Mouse (Mus musculus) kidney, embryonic 15.5 days (tissue): Measurements from ENCODE around the gene Fam129b. TPM values are rescaled to one million over a fixed set of nuclear protein-coding genes. Genes with fewer than 3 reads are reported as not detected.

Experiments
- ATAC-seq: fragments of 200-750 bp; cut with Nextera tagmentation; replicated peaks from 2 replicates; pipeline ENCODE4 v1.8.0; 2017; ENCODE audit warnings: moderate TSS enrichment; ENCODE audit not compliant: low FRiP score
- H3K27ac ChIP-seq: fragments of 300-500 bp; sonication (generic); 2 replicates; pipeline ENCODE4 v1.5.1; 2015; ENCODE audit warnings: mild to moderate bottlenecking, inconsistent platforms
- H3K27me3 ChIP-seq: fragments of 300-500 bp; sonication (generic); 2 replicates; pipeline ENCODE4 v1.6.1; 2015; ENCODE audit warnings: inconsistent platforms
- H3K36me3 ChIP-seq: fragments of 300-500 bp; sonication (generic); 2 replicates; pipeline ENCODE4 v1.6.1; 2015; ENCODE audit warnings: inconsistent platforms
- H3K4me1 ChIP-seq: fragments of 300-500 bp; sonication (generic); 2 replicates; pipeline ENCODE4 v1.6.1; 2015; ENCODE audit warnings: inconsistent platforms
- H3K4me2 ChIP-seq: fragments of 300-500 bp; sonication (generic); 2 replicates; pipeline ENCODE4 v1.6.1; 2015; ENCODE audit warnings: moderate library complexity, mild to moderate bottlenecking, inconsistent platforms
- H3K4me3 ChIP-seq: fragments of 300-500 bp; sonication (generic); replicated peaks from 2 replicates; pipeline ENCODE4 v1.5.1; 2015; ENCODE audit warnings: mild to moderate bottlenecking, inconsistent platforms
- H3K9ac ChIP-seq: fragments of 300-500 bp; sonication (generic); 2 replicates; pipeline ENCODE4 v1.6.1; 2015; ENCODE audit warnings: mild to moderate bottlenecking, inconsistent platforms
- H3K9me3 ChIP-seq: fragments of 300-500 bp; sonication (generic); replicated peaks from 2 replicates; pipeline ENCODE4 v1.6.1; 2016; ENCODE audit warnings: inconsistent platforms
- WGBS: fragments of 180-500 bp; shearing (Covaris S2); methylation state at CpG from one replicate; pipeline ENCODE4 v1.1.7; 2015; ENCODE audit warnings: mixed read lengths; 5-methylcytosine and 5-hydroxymethylcytosine counted together
- polyA plus RNA-seq: library from polyadenylated mRNA; unstranded; fragments of >200 nt; fragmentation: Nextera tagmentation; extraction: Ambion mirVana; gene quantifications from 2 replicates; pipeline ENCODE4 v1.2.1, GENCODE M21; 2015

The Fam129b gene
- polyA plus RNA-seq, 1 experiment from 2014 or later, result 47.7 TPM

GRCm38 (mm10) chr2:32914896-32915295 is 39.0 kb downstream of the Fam129b start:
- H3K36me3 ChIP-seq, result peaks cover 56% of the 10 kb centered on the region
- H3K4me2 ChIP-seq, result no peak overlapping the region
- peak overlapping the region; percentile 90 for H3K27ac ChIP-seq
- ATAC-seq, result peak; percentile 78
- H3K4me3 ChIP-seq, result no peak overlapping the region
- peak overlapping the region; percentile 35; the same call in 1 of the 2 replicates for H3K9ac ChIP-seq
- no peaks in the 10 kb centered on the region for H3K9me3 ChIP-seq
- peaks cover 28% of the 10 kb centered on the region for H3K4me1 ChIP-seq
- WGBS, result 21% methylated on average over 3 of the region's 3 CpGs
- H3K27me3 ChIP-seq, result no peaks in the 10 kb centered on the region

- no peaks in the 10 kb centered on the region for H3K9me3 ChIP-seq
- no peak overlapping the region for H3K4me3 ChIP-seq
- WGBS, result 80% methylated on average over 11 of the region's 11 CpGs
- H3K4me2 ChIP-seq, result no peak overlapping the region
- no peaks in the 10 kb centered on the region for H3K27me3 ChIP-seq
- H3K27ac ChIP-seq, result no peak overlapping the region
- H3K4me1 ChIP-seq, result peaks cover 24% of the 10 kb centered on the region
- peaks cover 60% of the 10 kb centered on the region for H3K36me3 ChIP-seq
- ATAC-seq, result no peak
- H3K9ac ChIP-seq, result no peak overlapping the region
These were observed 41.6 kb downstream of the Fam129b start for GRCm38 (mm10) chr2:32917526-32917925.

DNA sequence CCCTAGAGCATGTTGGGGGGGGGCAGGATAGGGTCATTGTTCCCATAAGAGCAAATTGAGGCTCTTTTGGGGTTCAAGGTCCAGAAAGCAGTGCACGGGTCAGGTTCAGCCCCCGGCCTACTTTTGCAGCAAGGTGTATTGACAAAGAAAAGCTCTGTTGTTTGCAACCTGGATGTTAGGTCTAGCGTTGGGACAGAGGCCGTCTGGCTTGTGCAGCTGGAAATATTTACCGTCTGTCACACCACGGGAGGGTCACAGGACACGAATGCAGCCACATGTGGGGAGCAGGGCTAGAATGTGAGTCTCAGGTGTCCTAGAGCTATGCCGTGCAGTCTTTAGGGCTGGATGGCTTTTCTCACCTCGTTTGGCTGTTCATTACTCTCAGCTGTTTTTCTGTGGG is 42.5 kb downstream of the Fam129b start:
- no peak for ATAC-seq
- 62% methylated on average over 9 of the region's 9 CpGs for WGBS
- no peak overlapping the region for H3K4me2 ChIP-seq
- H3K9ac ChIP-seq, result no peak overlapping the region
- peaks cover 23% of the 10 kb centered on the region for H3K4me1 ChIP-seq
- no peaks in the 10 kb centered on the region for H3K9me3 ChIP-seq
- no peak overlapping the region for H3K4me3 ChIP-seq
- no peaks in the 10 kb centered on the region for H3K27me3 ChIP-seq
- peaks cover 69% of the 10 kb centered on the region for H3K36me3 ChIP-seq
- H3K27ac ChIP-seq, result no peak overlapping the region

DNA sequence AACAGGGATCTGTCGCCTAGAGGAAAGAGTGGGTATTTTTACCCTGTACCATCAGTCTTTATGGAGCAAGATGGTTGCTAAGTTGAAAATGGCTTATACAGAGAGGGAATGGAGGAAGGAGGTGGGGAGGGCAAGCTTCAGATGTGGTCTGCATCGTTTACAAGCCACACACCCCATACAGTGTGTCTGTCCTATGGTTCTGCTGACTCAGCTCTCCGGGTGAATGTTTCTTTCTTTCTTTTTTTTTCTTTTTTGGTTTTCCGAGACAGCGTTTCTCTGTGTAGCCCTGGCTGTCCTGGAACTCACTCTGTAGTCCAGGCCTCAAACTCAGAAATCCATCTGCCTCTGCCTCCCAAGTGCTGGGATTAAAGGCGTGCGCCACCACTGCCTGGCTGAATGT is 45.3 kb downstream of the Fam129b start:
- Histone ChIP-seq H3K4me3 (no peak overlapping the region), H3K27ac (no peak overlapping the region), H3K4me2 (no peak overlapping the region), H3K36me3 (peaks cover 88% of the 10 kb centered on the region), H3K27me3 (no peaks in the 10 kb centered on the region), H3K4me1 (0 out of 2 replicates have a peak, but pooled peaks cover 4% of the 10 kb centered on the region), H3K9ac (no peak overlapping the region), H3K9me3 (no peaks in the 10 kb centered on the region)
- WGBS, result 81% methylated on average over 7 of the region's 7 CpGs
- no peak for ATAC-seq

GRCm38 (mm10) chr2:32921801-32922380 is 46.0 kb downstream of the Fam129b start:
- Histone ChIP-seq H3K4me1 (0 out of 2 replicates have a peak, but pooled peaks cover 4% of the 10 kb centered on the region), H3K4me3 (no peak overlapping the region), H3K9me3 (no peaks in the 10 kb centered on the region), H3K27me3 (no peaks in the 10 kb centered on the region), H3K36me3 (peaks cover 91% of the 10 kb centered on the region), H3K27ac (no peak overlapping the region), H3K9ac (no peak overlapping the region), H3K4me2 (no peak overlapping the region)
- 86% methylated on average over 15 of the region's 15 CpGs for WGBS
- no peak for ATAC-seq

- peaks cover 87% of the 10 kb centered on the region for H3K36me3 ChIP-seq
- no peak overlapping the region for H3K4me2 ChIP-seq
- no peak overlapping the region for H3K27ac ChIP-seq
- H3K4me1 ChIP-seq, result 0 out of 2 replicates have a peak, but pooled peaks cover under 1% of the 10 kb centered on the region
- 88% methylated on average over 13 of the region's 13 CpGs for WGBS
- H3K9ac ChIP-seq, result no peak overlapping the region
- no peaks in the 10 kb centered on the region for H3K9me3 ChIP-seq
- no peaks in the 10 kb centered on the region for H3K27me3 ChIP-seq
- ATAC-seq, result no peak
- H3K4me3 ChIP-seq, result no peak overlapping the region
These were observed 46.6 kb downstream of the Fam129b start for GRCm38 (mm10) chr2:32922564-32922963.

GRCm38 (mm10) chr2:32923551-32924250 is 47.8 kb downstream of the Fam129b start:
- Histone ChIP-seq H3K36me3 (peaks cover 79% of the 10 kb centered on the region), H3K4me2 (no peak overlapping the region), H3K9ac (no peak overlapping the region), H3K9me3 (no peaks in the 10 kb centered on the region), H3K27ac (no peak overlapping the region), H3K4me1 (no peaks in the 10 kb centered on the region), H3K27me3 (no peaks in the 10 kb centered on the region), H3K4me3 (no peak overlapping the region)
- 91% methylated on average over 24 of the region's 24 CpGs for WGBS
- ATAC-seq, result no peak

DNA sequence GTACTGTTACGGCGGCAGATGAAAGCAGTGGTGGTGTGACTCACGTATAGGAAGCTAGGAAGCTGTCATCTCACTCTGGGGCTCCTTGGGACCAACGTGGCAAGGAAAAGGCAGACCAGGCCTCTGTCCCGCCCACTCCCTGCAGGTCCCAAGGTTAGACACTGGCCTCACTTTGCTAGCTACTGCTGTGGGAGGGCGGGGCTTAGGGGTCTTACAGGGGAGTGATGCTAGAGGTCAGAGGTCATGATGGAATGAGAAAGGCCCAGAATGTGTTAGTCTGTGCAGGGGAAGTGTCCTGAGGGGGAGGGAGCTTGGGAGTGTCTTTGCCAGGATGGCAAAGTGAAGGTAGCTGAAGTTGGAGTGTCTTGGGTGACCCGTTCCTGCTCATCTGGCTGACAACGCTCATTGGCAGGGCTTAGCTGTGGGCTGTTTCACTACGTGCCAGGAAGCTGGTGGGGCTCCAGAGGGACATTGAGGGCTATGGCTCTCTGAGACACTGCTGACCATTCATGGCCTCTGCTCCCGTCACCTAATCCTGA is 48.5 kb downstream of the Fam129b start:
- no peak overlapping the region for H3K27ac ChIP-seq
- peaks cover 72% of the 10 kb centered on the region for H3K36me3 ChIP-seq
- H3K9me3 ChIP-seq, result no peaks in the 10 kb centered on the region
- no peak overlapping the region for H3K4me2 ChIP-seq
- no peaks in the 10 kb centered on the region for H3K4me1 ChIP-seq
- 77% methylated on average over 10 of the region's 10 CpGs for WGBS
- H3K9ac ChIP-seq, result no peak overlapping the region
- H3K4me3 ChIP-seq, result no peak overlapping the region
- no peak for ATAC-seq
- H3K27me3 ChIP-seq, result no peaks in the 10 kb centered on the region

DNA sequence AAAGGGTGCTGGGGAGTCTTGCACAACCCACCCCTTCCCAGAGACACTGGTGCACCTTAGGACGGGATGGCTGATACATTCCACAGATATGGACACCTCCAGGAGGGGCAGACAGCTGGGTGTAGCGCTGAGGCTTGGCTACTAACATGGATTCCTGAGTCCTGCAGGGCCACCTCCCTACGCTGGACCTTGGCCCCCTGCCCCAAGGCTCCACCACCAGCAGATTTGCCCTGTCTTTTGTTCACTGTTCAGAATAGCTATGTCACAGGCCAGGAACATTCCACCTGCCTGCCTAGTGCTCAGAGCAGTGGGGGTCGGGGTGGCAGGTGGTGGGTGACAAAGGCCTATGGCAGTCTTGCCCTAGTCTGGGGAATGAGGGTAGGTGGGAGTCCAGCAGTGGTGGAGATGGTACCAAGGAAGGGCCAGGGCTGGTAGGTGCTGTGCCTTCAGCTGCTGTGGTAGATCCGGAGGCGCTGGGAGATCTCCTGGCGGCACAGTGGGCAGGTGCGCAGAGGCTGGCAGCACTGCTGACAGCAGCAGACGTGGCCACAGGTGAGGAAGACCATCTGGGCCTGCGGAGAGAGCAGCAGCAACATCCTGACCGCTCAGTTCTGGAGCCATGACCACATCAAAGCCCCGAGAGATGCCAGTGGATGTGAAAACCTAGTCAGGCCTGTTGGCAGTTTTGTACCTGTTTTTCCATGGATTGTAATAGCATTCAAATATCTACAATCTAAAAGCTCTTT is 50.6 kb downstream of the Fam129b start:
- H3K36me3 ChIP-seq, result peaks cover 51% of the 10 kb centered on the region
- H3K27ac ChIP-seq, result no peak overlapping the region
- WGBS, result 89% methylated on average over 12 of the region's 12 CpGs
- no peak overlapping the region for H3K4me3 ChIP-seq
- H3K9me3 ChIP-seq, result no peaks in the 10 kb centered on the region
- H3K4me1 ChIP-seq, result no peaks in the 10 kb centered on the region
- no peaks in the 10 kb centered on the region for H3K27me3 ChIP-seq
- no peak overlapping the region for H3K4me2 ChIP-seq
- no peak overlapping the region for H3K9ac ChIP-seq
- ATAC-seq, result no peak

DNA sequence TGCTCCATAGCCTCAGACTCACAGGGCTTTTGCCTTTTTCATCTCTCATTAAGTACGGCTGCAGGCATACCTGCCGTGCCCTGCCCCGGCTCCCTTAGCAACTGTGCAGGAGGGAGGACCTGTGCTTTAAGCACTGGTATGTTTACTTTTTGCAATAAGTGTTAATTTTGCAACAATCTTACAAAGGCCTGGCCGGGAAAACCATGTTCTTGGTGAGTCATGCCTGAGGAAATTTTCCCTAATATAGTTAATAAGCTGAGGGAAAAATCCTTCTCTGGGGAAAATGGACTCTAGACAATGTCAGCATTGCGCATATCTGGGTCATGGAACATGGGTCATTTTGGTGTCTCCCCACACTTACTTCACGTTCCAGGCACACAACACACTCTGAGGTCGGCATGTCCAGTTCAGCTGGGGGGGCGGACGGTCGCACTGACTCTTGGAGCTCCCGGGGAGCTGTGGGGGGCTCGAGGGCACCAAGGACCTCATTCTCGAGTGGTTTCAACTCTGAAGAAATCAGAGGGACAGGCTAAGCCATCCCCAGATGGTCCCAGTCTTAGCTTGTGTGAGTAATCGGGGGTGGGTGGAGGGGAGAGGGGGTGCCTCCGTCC is 51.8 kb downstream of the Fam129b start:
- ATAC-seq, result no peak
- H3K27ac ChIP-seq, result no peak overlapping the region
- no peaks in the 10 kb centered on the region for H3K4me1 ChIP-seq
- H3K9me3 ChIP-seq, result no peaks in the 10 kb centered on the region
- WGBS, result 74% methylated on average over 15 of the region's 15 CpGs
- H3K4me3 ChIP-seq, result no peak overlapping the region
- peaks cover 38% of the 10 kb centered on the region for H3K36me3 ChIP-seq
- no peaks in the 10 kb centered on the region for H3K27me3 ChIP-seq
- H3K4me2 ChIP-seq, result no peak overlapping the region
- no peak overlapping the region for H3K9ac ChIP-seq

GRCm38 (mm10) chr2:32928235-32928946 is 52.5 kb downstream of the Fam129b start:
- Histone ChIP-seq H3K27ac (no peak overlapping the region), H3K27me3 (no peaks in the 10 kb centered on the region), H3K9ac (no peak overlapping the region)

More at GRCm38 (mm10) chr2:32928235-32928946, 52.5 kb downstream of the Fam129b start:
- Histone ChIP-seq H3K36me3 (peaks cover 34% of the 10 kb centered on the region), H3K4me3 (no peak overlapping the region), H3K9me3 (no peaks in the 10 kb centered on the region), H3K4me2 (no peak overlapping the region), H3K4me1 (no peaks in the 10 kb centered on the region)
- WGBS, result 32% methylated on average over 10 of the region's 10 CpGs
- peak; percentile 40; the same call in 1 of the 2 replicates for ATAC-seq
